Mouse (Mus musculus) liver, postnatal 0 days (tissue): ENCODE results near the gene Gstm6. TPM values are rescaled to one million over a fixed set of nuclear protein-coding genes. Genes with fewer than 3 reads are reported as not detected.
"Not testable (repeated sequence)": the region's sequence is repeated elsewhere in the genome, so short reads cannot be mapped to it uniquely, and the experiment has no call there.

Source experiments
- ATAC-seq: fragments of 200-750 bp; cut with Nextera tagmentation; 2 replicates; pipeline ENCODE4 v1.8.0; 2017; ENCODE audit warnings: mild to moderate bottlenecking, moderate library complexity
- DNase-seq: peaks from one replicate; pipeline ENCODE4 v3.0.0-alpha.2; 2016
- H3K27ac ChIP-seq: fragments of 300-500 bp; sonication (generic); 2 replicates; pipeline ENCODE4 v1.5.1; 2014; ENCODE audit warnings: antibody characterized with exemption, moderate library complexity, mild to moderate bottlenecking, low read depth
- H3K27me3 ChIP-seq: fragments of 300-500 bp; sonication (generic); 2 replicates; pipeline ENCODE4 v1.6.1; 2014; ENCODE audit warnings: low read length, control low read depth, mixed read lengths; ENCODE audit not compliant: insufficient read depth
- H3K36me3 ChIP-seq: fragments of 300-500 bp; sonication (generic); replicated peaks from 2 replicates; pipeline ENCODE4 v1.6.1; 2014; ENCODE audit warnings: mild to moderate bottlenecking, control low read depth, low read length, moderate library complexity, mixed read lengths; ENCODE audit not compliant: insufficient read depth
- H3K4me1 ChIP-seq: fragments of 300-500 bp; sonication (generic); 2 replicates; pipeline ENCODE4 v1.6.1; 2014; ENCODE audit warnings: antibody characterized with exemption, mild to moderate bottlenecking, control low read depth; ENCODE audit not compliant: insufficient read depth
- H3K4me2 ChIP-seq: fragments of 300-500 bp; sonication (generic); 2 replicates; pipeline ENCODE4 v1.6.1; 2014; ENCODE audit warnings: low read depth, mild to moderate bottlenecking, low read length, moderate library complexity, mixed read lengths
- H3K4me3 ChIP-seq: fragments of 300-500 bp; sonication (generic); 2 replicates; pipeline ENCODE4 v1.5.1; 2014; ENCODE audit warnings: low read depth, low read length
- H3K9ac ChIP-seq: fragments of 300-500 bp; sonication (generic); replicated peaks from 2 replicates; pipeline ENCODE4 v1.6.1; 2014; ENCODE audit warnings: mild to moderate bottlenecking, moderate library complexity
- H3K9me3 ChIP-seq: fragments of 300-500 bp; sonication (generic); 2 replicates; pipeline ENCODE4 v1.6.1; 2016; ENCODE audit warnings: mild to moderate bottlenecking, control low read depth, low read length, mixed read lengths
- CTCF ChIP-seq: sonication (generic); IDR thresholded peaks from 2 replicates; pipeline ENCODE4 v1.5.1; 2016; ENCODE audit warnings: antibody characterized with exemption, low read depth
- EP300 ChIP-seq: IDR thresholded peaks from 2 replicates; pipeline ENCODE4 v1.6.1; 2016; ENCODE audit warnings: antibody characterized with exemption, low read depth, mild to moderate bottlenecking
- WGBS: fragments of 180-500 bp; shearing (Covaris S2); extraction: QIAGEN DNeasy Blood & Tissue Kit; methylation state at CpG from one replicate; pipeline ENCODE4 v1.1.7; 2014; ENCODE audit not compliant: insufficient replicate concordance; 5-methylcytosine and 5-hydroxymethylcytosine counted together
- polyA plus RNA-seq: library from polyadenylated mRNA; unstranded; fragments of >200 nt; fragmentation: Nextera tagmentation; extraction: Ambion mirVana; gene quantifications from 2 replicates; pipeline ENCODE4 v1.2.1, GENCODE M21; 2015

Gene Gstm6
- polyA plus RNA-seq, 1 experiment from 2014 or later, result 18.0 TPM

DNA sequence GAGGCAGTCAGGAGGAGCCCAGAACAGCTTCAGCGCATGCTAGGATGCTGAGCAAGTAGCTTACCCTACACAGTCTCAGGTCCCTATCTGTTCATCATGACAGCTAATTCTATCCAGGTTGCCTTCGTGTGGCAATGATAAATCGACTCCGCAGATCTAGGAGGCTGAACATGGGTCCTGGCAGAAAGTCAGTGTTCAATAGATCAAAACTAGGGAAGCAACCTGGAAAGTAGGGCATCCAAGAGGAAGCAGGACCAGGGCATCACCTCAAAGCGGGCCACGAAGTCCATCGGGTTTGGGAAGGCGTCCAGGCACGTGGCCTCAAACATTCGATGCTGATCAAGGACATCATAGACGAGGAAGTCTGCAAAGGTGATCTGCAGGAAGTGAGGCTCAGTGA is 7.0 kb upstream of the Gstm6 start:
- Histone ChIP-seq H3K9ac (no peak overlapping the region), H3K27ac (no peak overlapping the region), H3K4me2 (no peak overlapping the region), H3K36me3 (no peaks in the 10 kb centered on the region), H3K9me3 (no peaks in the 10 kb centered on the region), H3K4me3 (no peak overlapping the region), H3K4me1 (no peaks in the 10 kb centered on the region), H3K27me3 (no peaks in the 10 kb centered on the region)
- WGBS, result 79% methylated on average over 11 of the region's 11 CpGs
- DNase-seq (no peak), ATAC-seq (no peak)
- TF ChIP-seq EP300, result no peak
- TF ChIP-seq CTCF, result no peak

DNA sequence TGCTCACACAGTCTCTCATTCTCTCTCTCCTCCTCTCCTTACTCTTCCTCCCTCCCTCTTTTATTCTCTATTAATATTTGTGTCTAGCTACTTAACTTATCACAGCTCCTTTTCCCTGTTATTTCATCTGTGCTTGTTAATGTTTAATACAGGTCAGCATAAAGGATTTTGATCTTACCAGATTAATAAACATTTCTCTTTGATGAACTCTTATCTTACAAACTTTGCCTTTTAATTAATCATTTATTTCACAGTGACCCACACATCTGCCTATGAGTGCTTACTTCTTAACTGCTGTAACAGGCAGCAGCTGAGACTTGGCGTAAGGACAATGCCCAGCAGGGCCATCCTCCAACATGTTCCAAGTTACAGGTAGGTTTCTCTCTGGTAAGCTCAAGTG is 5.9 kb upstream of the Gstm6 start:
- 79% methylated on average over 1 of the region's 1 CpGs for WGBS
- not testable (repeated sequence) for ATAC-seq

DNA sequence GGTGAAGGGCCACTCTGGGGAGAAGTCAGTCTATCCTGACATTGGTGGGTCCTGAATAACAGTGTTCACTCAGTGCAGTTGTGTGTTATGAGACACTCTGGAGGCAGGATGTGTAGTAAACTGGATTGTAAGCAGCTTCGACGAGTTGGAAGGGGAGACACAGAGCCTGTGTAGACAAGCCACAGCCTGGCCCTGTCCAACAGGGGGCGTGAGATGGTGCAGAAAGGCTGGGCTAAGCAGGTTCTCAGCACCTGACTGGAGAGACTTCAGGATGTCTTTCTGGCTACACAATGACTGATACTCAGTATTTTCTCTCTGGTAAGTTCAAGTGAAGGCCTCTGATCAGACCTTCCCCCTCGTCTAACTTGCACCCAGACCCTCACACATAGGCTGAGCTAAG is 2.2 kb upstream of the Gstm6 start:
- no peak for DNase-seq

More for the DNA sequence above, 5.9 kb upstream of the Gstm6 start:
- not testable (repeated sequence) for H3K9me3 ChIP-seq, H3K27ac ChIP-seq, H3K27me3 ChIP-seq, H3K36me3 ChIP-seq, H3K4me1 ChIP-seq, H3K4me3 ChIP-seq, H3K4me2 ChIP-seq, DNase-seq, H3K9ac ChIP-seq

DNA sequence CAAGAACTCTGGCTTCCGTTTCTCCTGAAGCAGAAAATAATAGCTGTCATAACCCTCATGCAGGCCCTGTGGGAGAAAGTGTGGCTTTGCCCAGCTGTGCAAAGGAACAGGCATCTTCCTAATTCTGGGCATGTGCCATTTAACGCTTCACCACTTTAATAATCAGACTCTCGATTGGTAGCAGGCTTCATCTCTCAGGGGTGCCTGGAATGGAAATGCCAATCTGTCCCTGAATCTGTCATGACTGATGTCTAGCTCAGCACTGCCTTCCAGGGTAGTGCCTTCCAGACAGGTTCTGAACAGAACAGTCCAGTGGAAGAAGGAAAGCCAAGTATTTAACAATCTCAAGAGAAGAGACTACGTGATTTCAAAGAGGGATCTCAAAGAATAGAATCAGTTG is 2.3 kb downstream of the Gstm6 start:
- Histone ChIP-seq H3K27ac (no peak overlapping the region), H3K27me3 (no peaks in the 10 kb centered on the region), H3K9me3 (no peaks in the 10 kb centered on the region), H3K4me2 (no peak overlapping the region), H3K36me3 (no peaks in the 10 kb centered on the region), H3K9ac (no peak overlapping the region), H3K4me1 (peaks cover 3% of the 10 kb centered on the region; the same call in 1 of the 2 replicates), H3K4me3 (no peak overlapping the region)
- no peak for DNase-seq
- no peak for TF ChIP-seq EP300
- no peak for TF ChIP-seq CTCF
- ATAC-seq, result no peak
- WGBS, result 81% methylated on average over 4 of the region's 4 CpGs

More for the DNA sequence above, 2.2 kb upstream of the Gstm6 start:
- no peaks in the 10 kb centered on the region for H3K27me3 ChIP-seq
- no peaks in the 10 kb centered on the region for H3K9me3 ChIP-seq
- no peaks in the 10 kb centered on the region for H3K4me1 ChIP-seq
- no peak overlapping the region for H3K9ac ChIP-seq
- no peak overlapping the region for H3K27ac ChIP-seq
- TF ChIP-seq CTCF (peak; percentile 38), EP300 (no peak)
- no peak overlapping the region for H3K4me3 ChIP-seq
- no peaks in the 10 kb centered on the region for H3K36me3 ChIP-seq
- ATAC-seq, result no peak
- 54% methylated on average over 4 of the region's 4 CpGs for WGBS
- H3K4me2 ChIP-seq, result no peak overlapping the region

GRCm38 (mm10) chr3:107940524-107940923 is 3.0 kb downstream of the Gstm6 start:
- no peak overlapping the region for H3K4me3 ChIP-seq
- no peaks in the 10 kb centered on the region for H3K27me3 ChIP-seq
- TF ChIP-seq CTCF (no peak), EP300 (no peak)
- H3K4me1 ChIP-seq, result peaks cover 3% of the 10 kb centered on the region; the same call in 1 of the 2 replicates
- DNase-seq (no peak), ATAC-seq (no peak)
- H3K9me3 ChIP-seq, result no peaks in the 10 kb centered on the region
- no peak overlapping the region for H3K4me2 ChIP-seq
- 72% methylated on average over 7 of the region's 7 CpGs for WGBS
- H3K36me3 ChIP-seq, result no peaks in the 10 kb centered on the region
- no peak overlapping the region for H3K9ac ChIP-seq
- no peak overlapping the region for H3K27ac ChIP-seq

DNA sequence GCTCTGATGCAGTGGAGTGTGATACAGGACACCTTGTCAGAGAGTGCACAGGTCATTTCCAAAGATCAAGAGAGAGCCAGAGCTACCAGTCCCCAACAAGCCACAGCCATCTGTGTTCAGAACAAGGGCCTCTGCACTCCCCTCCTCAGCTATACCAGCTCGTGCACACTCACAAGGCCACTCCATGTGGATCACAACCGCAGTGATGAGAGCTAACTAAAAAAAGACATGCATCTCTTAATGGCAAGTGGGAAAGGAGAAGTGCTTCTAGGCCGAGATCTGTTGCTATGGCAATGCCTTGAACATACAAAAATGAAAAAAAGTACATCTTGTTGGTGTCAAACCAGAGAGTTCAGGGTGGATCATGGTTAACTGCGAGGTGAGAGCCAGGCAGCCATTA is 3.7 kb downstream of the Gstm6 start:
- no peak overlapping the region for H3K27ac ChIP-seq
- no peaks in the 10 kb centered on the region for H3K9me3 ChIP-seq
- H3K36me3 ChIP-seq, result no peaks in the 10 kb centered on the region
- DNase-seq (no peak), ATAC-seq (no peak)
- no peak overlapping the region for H3K9ac ChIP-seq
- WGBS, result 49% methylated on average over 4 of the region's 4 CpGs
- H3K4me3 ChIP-seq, result no peak overlapping the region
- H3K27me3 ChIP-seq, result no peaks in the 10 kb centered on the region
- H3K4me2 ChIP-seq, result no peak overlapping the region
- no peak for TF ChIP-seq EP300
- no peak for TF ChIP-seq CTCF
- peaks cover 3% of the 10 kb centered on the region; the same call in 1 of the 2 replicates for H3K4me1 ChIP-seq

GRCm38 (mm10) chr3:107939403-107939802 is 4.1 kb downstream of the Gstm6 start:
- Histone ChIP-seq H3K27ac (no peak overlapping the region), H3K4me2 (no peak overlapping the region), H3K36me3 (no peaks in the 10 kb centered on the region), H3K9me3 (no peaks in the 10 kb centered on the region), H3K9ac (peak overlapping the region; percentile 21; the same call in 1 of the 2 replicates), H3K4me3 (no peak overlapping the region), H3K4me1 (peaks cover 3% of the 10 kb centered on the region; the same call in 1 of the 2 replicates), H3K27me3 (no peaks in the 10 kb centered on the region)
- DNase-seq (peak; percentile 63), ATAC-seq (peak; percentile 35; the same call in 1 of the 2 replicates)
- TF ChIP-seq CTCF (peak; percentile 90), EP300 (no peak)
- 24% methylated on average over 3 of the region's 3 CpGs for WGBS
